Mouse (Mus musculus) CH12.LX (cell line): ENCODE measurements around the gene Hist2h3c1. TPM values are rescaled to one million over a fixed set of nuclear protein-coding genes. Genes with fewer than 3 reads are reported as not detected.

ENCODE experiments used
- DNase-seq: peaks from one replicate; pipeline ENCODE4 v3.0.0-alpha.2; 2013; ENCODE audit errors: extremely low read depth
- H3K27ac ChIP-seq: 2 replicates; pipeline ENCODE4 v1.5.1; 2012; ENCODE audit warnings: low read depth, mild to moderate bottlenecking, control low read depth, moderate library complexity; ENCODE audit not compliant: insufficient read depth
- H3K27me3 ChIP-seq: replicated peaks from 2 replicates; pipeline ENCODE3; 2012; ENCODE audit warnings: inconsistent platforms
- H3K36me3 ChIP-seq, 2 experiments: replicated peaks in 1 of 2; 2 replicates each; pipeline versions ENCODE3 to v1.6.1; 2012; ENCODE audit warnings: inconsistent platforms in 1 of 2, low read length in 1 of 2, mild to moderate bottlenecking in 1 of 2, mixed read lengths in 1 of 2, moderate library complexity in 1 of 2; ENCODE audit not compliant: control insufficient read depth in 1 of 2, insufficient read depth in 1 of 2
- H3K4me1 ChIP-seq, 2 experiments: 2 replicates each; pipeline ENCODE4 v1.6.1; 2012; ENCODE audit warnings: inconsistent platforms in 1 of 2, moderate library complexity in 1 of 2; ENCODE audit not compliant: insufficient read depth in 2 of 2, control insufficient read depth in 1 of 2
- H3K4me2 ChIP-seq: 2 replicates; pipeline ENCODE4 v1.6.1; 2012; ENCODE audit warnings: low read depth, mild to moderate bottlenecking, control low read depth; ENCODE audit not compliant: poor library complexity, insufficient read depth, severe bottlenecking
- H3K4me3 ChIP-seq, 3 experiments: fragments of 150-350 bp in 1 of 3; sonication (generic) in 1 of 3; replicated peaks in 1 of 3; 2 replicates each; pipeline versions ENCODE3 to v1.5.1; 2011 to 2012; ENCODE audit warnings: low read depth in 2 of 3, low read length in 2 of 3, mild to moderate bottlenecking in 2 of 3, moderate library complexity in 2 of 3, control low read depth in 1 of 3, improper control_type of control experiment in 1 of 3, inconsistent platforms in 1 of 3, mixed read lengths in 1 of 3; ENCODE audit not compliant: poor library complexity in 1 of 3
- H3K79me2 ChIP-seq: replicated peaks from 2 replicates; pipeline ENCODE4 v1.6.1; 2012; ENCODE audit warnings: mild to moderate bottlenecking, moderate library complexity; ENCODE audit not compliant: control insufficient read depth, poor library complexity, insufficient read depth, severe bottlenecking; ENCODE audit errors: extremely low read depth
- H3K9ac ChIP-seq: 2 replicates; pipeline ENCODE4 v1.6.1; 2012; ENCODE audit warnings: low read depth, mild to moderate bottlenecking, control low read depth, moderate library complexity; ENCODE audit not compliant: insufficient read depth
- H3K9me3 ChIP-seq: replicated peaks from 2 replicates; pipeline ENCODE3; 2012; ENCODE audit warnings: low read length, inconsistent platforms, mixed read lengths
- BHLHE40 ChIP-seq: IDR thresholded peaks from 2 replicates; pipeline ENCODE4 v1.6.1; 2011; ENCODE audit warnings: mild to moderate bottlenecking, low read depth, low read length, improper control_type of control experiment
- CHD1 ChIP-seq: IDR thresholded peaks from 2 replicates; pipeline ENCODE4 v1.6.1; 2012; ENCODE audit warnings: low read depth, low read length, improper control_type of control experiment, inconsistent platforms
- CHD2 ChIP-seq: IDR thresholded peaks from 2 replicates; pipeline ENCODE4 v1.6.1; 2011; ENCODE audit warnings: low read length, improper control_type of control experiment
- CTCF ChIP-seq, 2 experiments: IDR thresholded peaks in 1 of 2; conservative IDR thresholded peaks in 1 of 2; 2 replicates each; pipeline ENCODE4 v1.5.1; 2011 to 2012; ENCODE audit warnings: low read depth in 2 of 2, low read length in 2 of 2, improper control_type of control experiment in 1 of 2, inconsistent platforms in 1 of 2, mild to moderate bottlenecking in 1 of 2, moderate library complexity in 1 of 2
- E2F4 ChIP-seq: IDR thresholded peaks from 2 replicates; pipeline ENCODE4 v1.6.1; 2011; ENCODE audit warnings: low read depth, low read length, improper control_type of control experiment; ENCODE audit not compliant: insufficient replicate concordance
- ELF1 ChIP-seq: IDR thresholded peaks from 2 replicates; pipeline ENCODE4 v1.6.1; 2014; ENCODE audit warnings: low read depth, mild to moderate bottlenecking, inconsistent platforms, low read length, improper control_type of control experiment
- EP300 ChIP-seq: IDR thresholded peaks from 2 replicates; pipeline ENCODE4 v1.6.1; 2011; ENCODE audit warnings: low read length, improper control_type of control experiment
- ETS1 ChIP-seq: conservative IDR thresholded peaks from 2 replicates; pipeline ENCODE4 v1.6.1; 2012; ENCODE audit warnings: low read depth, mild to moderate bottlenecking, inconsistent platforms, low read length, improper control_type of control experiment, moderate library complexity
- GABPA ChIP-seq: IDR thresholded peaks from 2 replicates; pipeline ENCODE4 v1.6.1; 2012; ENCODE audit warnings: low read depth, low read length, improper control_type of control experiment, inconsistent platforms; ENCODE audit not compliant: insufficient replicate concordance
- HCFC1 ChIP-seq: IDR thresholded peaks from 2 replicates; pipeline ENCODE4 v1.6.1; 2012; ENCODE audit warnings: low read depth, mild to moderate bottlenecking, inconsistent platforms, low read length, improper control_type of control experiment
- JUN ChIP-seq: IDR thresholded peaks from 2 replicates; pipeline ENCODE4 v1.6.1; 2011; ENCODE audit warnings: low read depth, mild to moderate bottlenecking, low read length, improper control_type of control experiment, moderate library complexity; ENCODE audit not compliant: insufficient read depth
- JUND ChIP-seq: conservative IDR thresholded peaks from 2 replicates; pipeline ENCODE4 v1.6.1; 2011; ENCODE audit warnings: low read depth, low read length, improper control_type of control experiment
- KAT2A ChIP-seq: IDR thresholded peaks from 2 replicates; pipeline ENCODE4 v1.6.1; 2012; ENCODE audit warnings: low read length, improper control_type of control experiment, inconsistent platforms; ENCODE audit not compliant: insufficient replicate concordance
- MAFK ChIP-seq: IDR thresholded peaks from 2 replicates; pipeline ENCODE4 v1.6.1; 2011; ENCODE audit warnings: low read length, improper control_type of control experiment; ENCODE audit not compliant: insufficient replicate concordance
- MAX ChIP-seq: IDR thresholded peaks from 2 replicates; pipeline ENCODE4 v1.6.1; 2011; ENCODE audit warnings: low read length, improper control_type of control experiment
- MEF2A ChIP-seq: IDR thresholded peaks from 2 replicates; pipeline ENCODE4 v1.6.1; 2014; ENCODE audit warnings: low read depth, mild to moderate bottlenecking, inconsistent platforms, low read length, improper control_type of control experiment, borderline replicate concordance
- MXI1 ChIP-seq: IDR thresholded peaks from 2 replicates; pipeline ENCODE4 v1.6.1; 2011; ENCODE audit warnings: mild to moderate bottlenecking, low read depth, low read length, improper control_type of control experiment
- NELFE ChIP-seq: IDR thresholded peaks from 2 replicates; pipeline ENCODE4 v1.6.1; 2011; ENCODE audit warnings: low read depth, low read length, improper control_type of control experiment
- PAX5 ChIP-seq: IDR thresholded peaks from 2 replicates; pipeline ENCODE4 v1.6.1; 2012; ENCODE audit warnings: low read length, inconsistent platforms, mixed read lengths
- POLR2A ChIP-seq: IDR thresholded peaks from 2 replicates; pipeline ENCODE4 v1.6.1; 2011; ENCODE audit warnings: low read depth, mild to moderate bottlenecking, improper control_type of control experiment, low read length
- POLR2AphosphoS2 ChIP-seq: IDR thresholded peaks from 2 replicates; pipeline ENCODE4 v1.6.1; 2011; ENCODE audit warnings: low read depth, low read length, improper control_type of control experiment
- SIN3A ChIP-seq: IDR thresholded peaks from 2 replicates; pipeline ENCODE4 v1.6.1; 2012; ENCODE audit warnings: low read length, improper control_type of control experiment, inconsistent platforms
- SMC3 ChIP-seq: IDR thresholded peaks from 2 replicates; pipeline ENCODE4 v1.6.1; 2011; ENCODE audit warnings: low read depth, low read length, improper control_type of control experiment
- TBP ChIP-seq: conservative IDR thresholded peaks from 2 replicates; pipeline ENCODE4 v1.6.1; 2011; ENCODE audit warnings: low read depth, low read length, improper control_type of control experiment
- TCF12 ChIP-seq: IDR thresholded peaks from 2 replicates; pipeline ENCODE4 v1.6.1; 2014; ENCODE audit warnings: low read depth, mild to moderate bottlenecking, inconsistent platforms, low read length, improper control_type of control experiment
- USF2 ChIP-seq: conservative IDR thresholded peaks from 2 replicates; pipeline ENCODE4 v1.6.1; 2011; ENCODE audit warnings: low read depth, low read length, improper control_type of control experiment
- ZKSCAN1 ChIP-seq: IDR thresholded peaks from 2 replicates; pipeline ENCODE4 v1.6.1; 2012; ENCODE audit warnings: low read depth, inconsistent platforms, low read length, improper control_type of control experiment, borderline replicate concordance
- ZMIZ1 ChIP-seq: IDR thresholded peaks from 2 replicates; pipeline ENCODE4 v1.6.1; 2012; ENCODE audit warnings: low read depth, mild to moderate bottlenecking, inconsistent platforms, low read length, improper control_type of control experiment
- dilution Hi-C: fragments of 300-500 bp; cut with MboI; formaldehyde crosslinking; loops from 2 replicates; pipeline ENCODE4 v1.14.3; 2020; ENCODE audit warnings: low sequenced_read_pairs; ENCODE audit not compliant: extremely low pct_unique_long_range_greater_than_20kb, extremely low pct_ligation_motif_present
- in situ Hi-C: fragments of 300-500 bp; cut with MboI; formaldehyde crosslinking; loops from 3 replicates; pipeline ENCODE4 v1.14.3; 2019; ENCODE audit warnings: low sequenced_read_pairs, low pct_ligation_motif_present, low pct_unique_long_range_greater_than_20kb, mixed read lengths
- polyA plus RNA-seq: library from polyadenylated mRNA; unstranded; fragments of >175 nt; gene quantifications from 2 replicates; pipeline ENCODE4 v1.2.1, GENCODE M21; 2012; ENCODE audit warnings: low read depth; ENCODE audit not compliant: insufficient read length
- total RNA-seq, 2 experiments: library from RNA; depleted of rRNA; stranded (reverse); fragments of 300-350 nt in 1 of 2; fragments of >200 nt in 1 of 2; gene quantifications; 2 replicates each; pipeline ENCODE4 v1.2.3; 2012 to 2014

The Hist2h3c1 gene
- total and polyA plus RNA-seq, 3 experiments, result 0.33 to 1.4 (median 1.4) TPM

DNA sequence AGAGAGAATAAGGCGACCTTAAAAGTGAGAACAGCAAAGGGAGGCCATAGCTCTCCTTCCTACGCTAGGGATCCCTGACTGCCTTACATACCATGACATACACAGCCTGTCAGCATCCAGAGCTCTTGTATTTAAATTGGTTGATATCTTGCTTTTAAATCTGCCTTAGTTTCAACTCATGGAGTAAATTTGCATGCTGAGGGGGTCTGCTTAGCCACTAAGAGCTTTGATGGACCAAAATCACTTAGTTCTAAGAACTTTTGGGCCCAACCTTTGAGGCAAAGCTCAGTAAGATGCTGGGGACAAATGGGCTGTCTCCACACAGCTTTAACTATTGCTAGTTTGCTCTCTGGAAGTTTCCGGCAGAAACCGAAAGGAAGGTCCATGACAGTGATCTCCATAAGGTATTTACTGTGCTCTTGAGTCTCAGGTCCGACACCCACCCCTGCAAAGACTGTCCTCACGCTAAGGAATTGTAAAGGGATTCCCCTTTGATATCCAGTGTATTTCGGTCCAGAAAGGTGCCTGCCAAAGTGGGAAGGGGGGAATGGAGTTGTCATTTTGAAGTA lies 9.1 kb upstream of the Hist2h3c1 start:
- Histone ChIP-seq H3K27me3 (no peaks in the 10 kb centered on the region), H3K9ac (peak overlapping the region; percentile 80), H3K27ac (peak overlapping the region; percentile 92), H3K4me3 (peak overlapping the region; percentile 55 to 84 (median 76)), H3K4me1 (peaks cover 2 to 48% of the 10 kb centered on the region in 2 experiments; a peak in 2 of 4 replicates), H3K79me2 (no peaks in the 10 kb centered on the region), H3K36me3 (no peaks in the 10 kb centered on the region)
- in situ Hi-C loops, result no loop called here
- DNase-seq, result peak; percentile 62
- TF ChIP-seq CHD1 (no peak), KAT2A (0 out of 2 replicates have a peak, but pooled peaks have one; percentile 18), E2F4 (no peak), POLR2A (no peak; the same call in 1 of the 2 replicates), ELF1 (0 out of 2 replicates have a peak, but pooled peaks have one; percentile 9), EP300 (0 out of 2 replicates have a peak, but pooled peaks have one; percentile 36), MAFK (0 out of 2 replicates have a peak, but pooled peaks have one; percentile 8), PAX5 (no peak), MEF2A (peak; percentile 15; the same call in 1 of the 2 replicates), GABPA (no peak), ETS1 (peak; percentile 21; the same call in 1 of the 2 replicates), MAX (no peak), JUND (no peak), CTCF (conservative IDR thresholded peaks at IDR 0.05 in 1 of 2, IDR thresholded peaks at IDR 0.05 in 1 of 2; ENCODE audit: low read depth in 2 of 2, low read length in 2 of 2) (no peak)
- TF ChIP-seq, all 38 proteins: peak for 6
- H3K4me2 ChIP-seq, result peak overlapping the region; percentile 31
- dilution Hi-C loops, result no loop called here
- H3K9me3 ChIP-seq, result no peaks in the 10 kb centered on the region

DNA sequence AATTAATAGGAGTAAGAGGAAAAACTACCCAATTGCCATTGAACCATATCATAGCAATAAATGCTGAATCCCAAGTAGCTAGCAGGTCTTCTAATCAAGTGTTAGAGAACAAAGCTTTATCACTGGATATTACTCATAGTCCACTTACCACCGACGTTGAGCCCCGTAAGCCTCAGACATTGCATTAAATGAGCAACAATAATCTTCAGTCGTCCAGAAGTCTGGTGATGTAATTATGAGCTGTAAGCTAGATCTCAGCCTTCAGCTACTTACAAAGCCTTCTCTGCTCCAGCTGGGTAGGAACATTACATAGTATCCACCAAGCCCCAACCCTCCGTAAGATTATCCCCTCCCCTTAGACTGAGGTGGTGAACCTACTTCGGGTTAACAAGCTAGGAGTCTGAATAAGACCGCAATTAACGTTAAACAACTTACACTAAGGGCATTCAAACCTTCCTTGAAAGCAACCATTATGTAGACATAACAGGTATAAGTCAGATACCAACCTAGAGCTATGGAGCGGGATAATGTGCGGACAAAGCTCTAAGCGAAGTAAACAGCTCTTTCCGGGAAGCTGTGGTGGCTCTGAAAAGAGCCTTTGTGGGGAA lies 8.5 kb upstream of the Hist2h3c1 start:
- H3K9me3 ChIP-seq, result no peaks in the 10 kb centered on the region
- TF ChIP-seq ZKSCAN1 (no peak), MAX (no peak), ZMIZ1 (peak; percentile 98), SMC3 (no peak; the same call in none of the 2 replicates), NELFE (peak; percentile 10; the same call in 1 of the 2 replicates), E2F4 (no peak), SIN3A (no peak), EP300 (no peak), TBP (no peak), TCF12 (no peak), POLR2A (peak; percentile 81), USF2 (0 out of 2 replicates have a peak, but pooled peaks have one; percentile 34), MEF2A (no peak), MXI1 (no peak), POLR2AphosphoS2 (peak; percentile 99), JUND (no peak), BHLHE40 (no peak), JUN (no peak), HCFC1 (peak; percentile 17; the same call in 1 of the 2 replicates), CHD2 (no peak; the same call in 1 of the 2 replicates), ELF1 (no peak)
- TF ChIP-seq, all 38 proteins: peak for 6
- Histone ChIP-seq H3K4me1 (peaks cover under 1 to 48% of the 10 kb centered on the region in 2 experiments; a peak in 3 of 4 replicates), H3K79me2 (no peaks in the 10 kb centered on the region), H3K4me2 (peak overlapping the region; percentile 31), H3K27me3 (no peaks in the 10 kb centered on the region), H3K27ac (peak overlapping the region; percentile 92), H3K36me3 (no peaks in the 10 kb centered on the region), H3K4me3 (peak overlapping the region; percentile 55 to 84 (median 76)), H3K9ac (peak overlapping the region; percentile 80)
- DNase-seq, result peak; percentile 74
- in situ Hi-C loops, result no loop called here
- dilution Hi-C loops, result no loop called here
